Mouse (Mus musculus): ENCODE results near the gene Srsf11.

The Srsf11 gene

DNA sequence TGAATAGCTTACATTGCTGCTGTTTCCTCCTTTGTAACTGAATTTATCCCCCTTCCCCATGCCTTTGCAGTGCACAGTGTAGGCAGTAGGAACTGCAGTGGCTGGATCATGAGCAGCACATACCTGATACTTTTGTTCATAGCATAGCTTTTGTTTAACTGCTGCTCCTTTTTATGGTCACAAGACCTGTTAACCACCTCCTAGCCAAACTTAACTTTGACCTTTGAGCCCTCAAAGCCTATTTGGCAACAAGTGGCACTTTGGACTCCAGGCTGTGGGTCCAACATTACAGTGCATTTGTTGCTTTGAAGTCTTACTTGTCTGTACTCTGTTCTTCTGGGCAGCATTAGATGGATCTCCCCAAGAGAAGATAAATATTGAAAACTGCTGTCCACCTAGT lies 43.1 kb downstream of the Srsf11 start:
- DNase-seq (ENCODE audit: low read depth in 1 of 2, low spot score in 2 of 2): no peak

DNA sequence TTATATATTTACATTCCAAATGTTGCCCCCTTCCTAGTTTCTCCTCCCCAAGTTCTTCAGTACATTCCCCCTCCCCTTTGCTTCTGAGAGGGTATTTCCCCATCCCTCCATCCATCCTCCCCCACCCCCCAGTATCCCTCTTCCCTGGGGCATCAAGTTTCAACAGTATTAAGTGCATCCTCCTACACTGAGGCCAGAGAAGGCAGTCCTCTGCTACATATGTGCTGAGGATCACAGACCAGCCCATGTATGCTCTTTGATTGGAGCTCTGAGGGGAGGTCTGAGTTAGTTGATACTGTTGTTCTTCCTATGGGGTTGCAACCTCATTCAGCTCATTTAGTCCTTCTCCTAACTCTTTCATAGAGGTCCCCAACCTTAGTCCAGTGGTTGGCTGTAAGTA lies 56.8 kb downstream of the Srsf11 start:
- no peak for DNase-seq (ENCODE audit: low read depth in 1 of 2, low spot score in 2 of 2)

DNA sequence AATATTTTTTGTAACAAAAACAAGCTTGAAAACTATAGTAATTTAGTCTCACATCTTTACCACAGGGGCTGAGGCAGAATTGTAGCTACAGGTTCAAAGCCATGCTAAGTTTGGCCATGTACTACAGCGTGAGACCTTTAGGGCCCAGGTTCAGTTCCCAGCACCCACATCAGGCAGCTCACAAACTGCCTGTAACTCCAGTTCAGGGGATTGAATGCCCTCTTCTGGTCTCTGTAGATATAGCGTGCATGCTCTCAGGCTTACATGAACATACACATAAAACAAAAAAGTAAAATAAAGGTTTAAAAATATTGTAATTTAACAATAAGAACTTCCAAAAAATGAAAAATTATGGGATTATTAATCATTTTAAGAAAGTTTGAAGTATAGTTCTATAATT lies 63.2 kb downstream of the Srsf11 start:
- no peak for DNase-seq (ENCODE audit: low read depth in 1 of 2, low spot score in 2 of 2)

DNA sequence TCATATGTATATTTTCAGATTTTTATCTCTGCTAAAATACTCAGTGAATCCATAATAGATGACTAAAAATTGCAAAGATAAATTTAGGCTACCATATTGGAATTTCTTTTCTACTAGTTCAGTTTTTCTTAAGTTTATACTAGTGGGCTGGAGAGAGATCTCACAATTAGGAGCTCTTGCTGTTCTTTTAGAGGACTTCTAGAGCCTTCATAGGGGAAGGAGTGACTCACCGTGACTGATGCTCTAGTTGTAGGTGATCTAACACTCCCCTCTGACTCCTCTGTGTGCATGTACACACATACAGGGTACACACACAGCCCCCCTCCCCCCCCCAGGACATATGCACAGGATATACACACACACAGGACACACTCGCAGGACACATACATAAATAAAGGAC lies 65.3 kb downstream of the Srsf11 start:
- no peak for DNase-seq (ENCODE audit: low read depth in 1 of 2, low spot score in 2 of 2)
